Mouse (Mus musculus) neutrophil, adult 83 days (primary cell): ENCODE results near the gene Ehf. TPM values are rescaled to one million over a fixed set of nuclear protein-coding genes. Genes with fewer than 3 reads are reported as not detected.

Source experiments
- total RNA-seq, 2 experiments: library from RNA; stranded (reverse); gene quantifications; one replicate each; pipeline ENCODE4 v1.2.4; 2023

Ehf gene
- under 1 TPM in 1 of 2 experiments, not detected in 1; 0.61 TPM for total RNA-seq

DNA sequence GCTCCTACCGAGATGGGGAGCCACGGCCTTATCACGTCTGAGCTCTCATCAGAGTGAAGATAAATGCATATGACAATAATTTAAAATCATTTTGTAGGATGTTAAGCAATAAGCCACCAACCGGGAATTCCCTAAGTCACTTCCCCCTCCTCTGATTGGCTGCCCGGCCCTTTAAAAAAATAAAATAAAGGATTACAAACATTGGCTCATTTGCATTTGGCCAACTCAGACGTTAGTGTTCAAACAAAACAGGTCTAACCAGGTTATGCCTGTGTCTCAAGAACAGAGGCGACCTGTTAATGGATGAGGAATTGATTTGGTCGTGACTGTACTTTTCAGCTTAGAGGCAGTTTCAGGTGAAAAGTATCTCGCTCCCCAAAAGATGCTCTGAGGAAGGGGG, at the start of gene Ehf:
Gene Ehf, minus strand, starts transcription at position 147 of the 400 bp plus-strand sequence.

Other genes starting within 250 kb of the Ehf start
- gene Pdhx, start 229.8 kb downstream of the Ehf start, total RNA-seq = 10 to 100 TPM in 1 of 2 experiments, 1 to 10 TPM in 1; 8.9 to 10.7 TPM
- gene Apip, start 229.6 kb downstream of the Ehf start, total RNA-seq = 10 to 100 TPM in 1 of 2 experiments, 1 to 10 TPM in 1; 8.9 to 19.0 TPM
- not detected for gene Elf5, start 108.4 kb upstream of the Ehf start, total RNA-seq
- gene Cat, start 181.9 kb upstream of the Ehf start, total RNA-seq = 10 to 100 TPM; 34.1 to 36.5 TPM